Mouse (Mus musculus): Measurements from ENCODE around the gene H2-Q4. TPM values are rescaled to one million over a fixed set of nuclear protein-coding genes. Genes with fewer than 3 reads are reported as not detected.
A peak's percentile ranks its signal among the peaks of the same experiment; 100 is the strongest.
"Not testable (repeated sequence)": the region's sequence is repeated elsewhere in the genome, so short reads cannot be mapped to it uniquely, and the experiment has no call there.

The H2-Q4 gene
- polyA plus RNA-seq (2015; fragmentation: Nextera tagmentation; extraction: Ambion mirVana): 1.0 and 1.7 TPM in 2 replicates

DNA sequence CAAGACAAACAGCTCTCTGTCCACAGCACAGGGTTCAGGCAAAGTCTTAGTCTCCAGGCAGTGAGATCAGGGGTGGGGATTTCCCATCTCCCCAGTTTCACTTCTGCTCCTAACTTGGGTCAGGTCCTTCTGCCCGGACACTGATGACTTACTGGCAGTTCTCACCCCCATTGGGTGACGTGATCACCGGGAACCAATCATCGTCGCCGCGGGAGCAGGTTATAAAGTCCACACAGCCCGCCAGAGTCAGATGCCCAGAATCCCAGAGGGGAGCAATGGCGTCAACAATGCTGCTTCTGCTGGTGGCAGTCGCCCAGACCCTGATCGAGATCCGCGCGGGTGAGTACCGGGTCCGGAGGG lies at the start of gene H2-Q4:
TSS of gene H2-Q4 (plus strand) at position 249 of the 360 bp plus-strand sequence.
- 0% methylated on average over 14 of the region's 16 CpGs for WGBS
- peak within 1 kb of the TSS; percentile 44 for H3K4me3 ChIP-seq
- H3K36me3 ChIP-seq: no peaks in the 10 kb centered on the region
- no peaks in the 10 kb centered on the region for H3K9me3 ChIP-seq
- H3K4me2 ChIP-seq: peak within 1 kb of the TSS; percentile 76
- no peak within 1 kb of the TSS for H3K27ac ChIP-seq (replicated peaks)
- H3K9ac ChIP-seq: peak within 1 kb of the TSS; percentile 38
- H3K27me3 ChIP-seq: peaks cover 7% of the 10 kb centered on the region; the same call in 1 of the 2 replicates
- peaks cover 10% of the 10 kb centered on the region for H3K4me1 ChIP-seq (replicated peaks)
- ATAC-seq (ENCODE audit: low FRiP score, low read depth): peak; percentile 85

DNA sequence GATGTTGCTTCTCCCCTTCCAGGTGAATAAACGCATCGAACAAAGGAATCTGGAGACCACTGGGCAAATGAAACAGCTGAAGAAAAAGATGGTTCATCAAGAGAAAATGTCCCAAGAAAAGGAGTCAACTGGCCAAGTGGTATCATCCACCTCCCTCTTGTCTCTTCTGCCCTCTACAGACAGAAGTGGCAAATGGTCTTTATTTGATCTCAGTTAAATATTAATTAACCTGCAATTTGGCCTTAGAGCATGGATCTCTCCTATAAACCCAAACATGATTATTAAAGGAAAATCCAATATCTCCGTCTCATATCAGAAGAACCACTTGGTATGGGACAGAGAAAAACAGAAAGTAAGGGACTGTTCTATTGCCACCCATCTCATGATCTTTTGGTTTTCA lies 49.7 kb upstream of the H2-Q4 start:
- H3K36me3 ChIP-seq; H3K27me3 ChIP-seq; H3K4me2 ChIP-seq; ATAC-seq (ENCODE audit: low FRiP score, low read depth); H3K27ac ChIP-seq (replicated peaks); H3K9ac ChIP-seq; H3K4me3 ChIP-seq; H3K9me3 ChIP-seq; H3K4me1 ChIP-seq (replicated peaks): not testable (repeated sequence)
- 61% methylated on average over 3 of the region's 3 CpGs for WGBS

DNA sequence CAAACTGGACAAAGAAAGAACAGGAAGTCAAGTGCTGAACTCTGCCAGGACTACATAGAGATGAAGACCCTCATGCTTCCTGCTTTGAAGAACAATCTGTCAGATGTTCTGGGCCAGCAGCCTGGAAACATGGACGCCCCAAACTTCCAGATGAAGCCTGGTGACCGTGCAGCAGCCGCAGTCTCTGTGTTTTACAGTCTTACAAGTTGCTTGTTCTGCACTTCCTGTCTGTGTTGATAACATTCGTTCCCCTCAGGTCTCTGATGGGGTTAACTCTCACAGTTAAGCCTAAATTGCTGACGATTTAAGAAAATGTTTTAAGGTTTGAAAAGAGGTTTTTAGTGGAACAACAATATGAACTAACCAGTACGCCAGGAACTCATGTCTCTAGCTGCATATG lies 47.9 kb upstream of the H2-Q4 start:
- H3K4me1 ChIP-seq (replicated peaks); H3K27me3 ChIP-seq; H3K4me2 ChIP-seq; H3K9ac ChIP-seq; H3K9me3 ChIP-seq; H3K4me3 ChIP-seq; H3K36me3 ChIP-seq; H3K27ac ChIP-seq (replicated peaks); ATAC-seq (ENCODE audit: low FRiP score, low read depth): not testable (repeated sequence)
- 76% methylated on average over 6 of the region's 6 CpGs for WGBS

DNA sequence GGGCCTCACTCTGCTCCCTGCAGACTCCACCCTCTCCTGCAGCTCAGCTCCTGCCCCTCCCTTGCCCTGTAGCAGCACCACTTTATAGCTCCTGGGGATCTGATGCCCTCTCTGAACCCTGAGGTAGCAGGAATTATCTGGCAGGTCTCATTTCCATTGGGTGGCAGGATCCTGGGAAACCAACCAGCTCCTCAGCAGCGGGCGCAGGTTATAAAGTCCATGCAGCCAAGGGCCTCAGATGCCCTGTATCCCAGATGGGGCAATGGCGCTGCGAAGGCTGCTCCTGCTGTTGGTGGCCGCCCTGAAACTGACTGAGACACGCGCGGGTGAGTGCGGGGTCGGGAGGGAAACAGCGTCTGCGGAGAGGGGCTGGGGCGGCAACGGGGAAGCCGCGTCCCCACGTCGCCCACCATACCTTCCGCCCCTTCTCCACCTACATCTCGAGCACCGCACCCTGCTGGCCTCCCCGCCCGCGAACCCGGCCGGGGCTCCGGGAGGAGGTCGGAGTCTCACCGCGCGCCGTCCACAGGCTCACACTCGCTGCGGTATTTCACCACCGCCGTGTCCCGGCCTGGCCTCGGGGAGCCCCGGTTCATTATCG lies 37.2 kb upstream of the H2-Q4 start, which contains the start of gene H2-Q2:
TSS of gene H2-Q2 (plus strand) at position 172 of the 601 bp plus-strand sequence.
- 0 out of 2 replicates have a peak, but pooled peaks have one; percentile 15 for ATAC-seq (ENCODE audit: low FRiP score, low read depth)
- peak within 1 kb of the TSS; percentile 51 for H3K9ac ChIP-seq
- no peaks in the 10 kb centered on the region for H3K9me3 ChIP-seq
- peaks cover 41% of the 10 kb centered on the region for H3K27me3 ChIP-seq
- no peak within 1 kb of the TSS for H3K27ac ChIP-seq (replicated peaks)
- no peaks in the 10 kb centered on the region for H3K36me3 ChIP-seq
- H3K4me1 ChIP-seq (replicated peaks): peaks cover 13% of the 10 kb centered on the region
- H3K4me3 ChIP-seq: peak within 1 kb of the TSS; percentile 47
- peak within 1 kb of the TSS; percentile 89 for H3K4me2 ChIP-seq
- WGBS: under 1% methylated on average over 40 of the region's 40 CpGs

DNA sequence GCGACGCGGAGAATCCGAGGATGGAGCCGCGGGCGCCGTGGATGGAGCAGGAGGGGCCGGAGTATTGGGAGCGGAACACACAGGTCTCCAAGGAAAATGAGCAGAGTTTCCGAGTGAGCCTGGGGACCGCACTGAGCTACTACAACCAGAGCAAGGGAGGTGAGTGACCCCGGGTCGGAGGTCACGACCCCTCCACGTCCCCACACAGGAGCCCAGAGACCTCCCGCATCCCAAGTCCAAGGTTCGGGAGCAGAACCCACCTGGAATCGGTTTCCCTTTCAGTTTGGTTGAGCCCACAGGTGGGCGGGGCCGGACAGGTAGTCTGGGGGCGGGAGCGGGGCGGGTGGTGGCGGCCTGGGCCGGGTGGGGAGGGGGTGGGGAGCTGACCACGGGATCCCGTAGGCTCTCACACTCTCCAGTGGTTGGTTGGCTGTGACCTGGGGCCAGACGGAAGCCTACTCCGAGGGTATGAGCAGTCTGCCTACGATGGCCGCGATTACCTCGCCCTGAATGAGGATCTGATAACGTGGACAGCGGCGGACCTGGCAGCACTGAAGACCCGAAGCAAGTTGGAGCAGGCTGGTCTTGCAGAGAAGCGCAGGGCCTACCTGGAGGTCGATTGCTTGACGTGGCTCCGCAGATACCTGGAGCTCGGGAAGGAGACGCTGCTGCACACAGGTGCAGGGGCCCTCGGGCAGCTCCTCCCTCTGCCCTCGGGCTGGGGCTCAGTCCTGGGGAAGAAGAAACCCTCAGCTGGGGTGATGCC lies 36.5 kb upstream of the H2-Q4 start:
- no peaks in the 10 kb centered on the region for H3K9me3 ChIP-seq
- peak overlapping the region; percentile 47 for H3K4me3 ChIP-seq
- H3K27me3 ChIP-seq: peaks cover 41% of the 10 kb centered on the region
- no peaks in the 10 kb centered on the region for H3K36me3 ChIP-seq
- WGBS: 2% methylated on average over 43 of the region's 46 CpGs
- ATAC-seq (ENCODE audit: low FRiP score, low read depth): peak; percentile 51; the same call in 1 of the 2 replicates
- peak overlapping the region; percentile 89 for H3K4me2 ChIP-seq
- H3K27ac ChIP-seq (replicated peaks): no peak overlapping the region
- H3K9ac ChIP-seq: peak overlapping the region; percentile 51
- peaks cover 13% of the 10 kb centered on the region for H3K4me1 ChIP-seq (replicated peaks)

DNA sequence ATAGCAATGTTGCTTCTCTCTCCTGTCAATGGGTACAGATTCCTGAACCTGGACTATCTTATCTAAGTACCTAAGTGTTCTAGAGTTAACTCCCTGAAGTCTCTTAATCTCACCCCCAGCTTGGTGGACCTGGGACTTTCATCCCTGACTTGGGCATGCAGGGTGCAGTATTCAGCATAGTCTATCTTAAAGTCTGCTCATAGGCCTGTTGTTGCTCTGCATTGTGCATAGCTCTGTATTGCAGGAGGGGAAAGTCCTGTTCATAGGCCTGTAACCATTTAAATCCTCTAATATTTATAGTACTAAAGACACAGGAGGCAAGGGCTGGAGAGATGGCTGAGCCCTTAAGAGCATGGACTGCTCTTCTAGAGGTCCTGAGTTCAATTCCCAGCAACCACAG lies 31.8 kb upstream of the H2-Q4 start:
- not testable (repeated sequence) for H3K4me2 ChIP-seq; H3K36me3 ChIP-seq; H3K4me3 ChIP-seq; H3K4me1 ChIP-seq (replicated peaks); H3K9ac ChIP-seq; ATAC-seq (ENCODE audit: low FRiP score, low read depth); H3K9me3 ChIP-seq; H3K27ac ChIP-seq (replicated peaks)
- peaks cover 20% of the 10 kb centered on the region for H3K27me3 ChIP-seq

DNA sequence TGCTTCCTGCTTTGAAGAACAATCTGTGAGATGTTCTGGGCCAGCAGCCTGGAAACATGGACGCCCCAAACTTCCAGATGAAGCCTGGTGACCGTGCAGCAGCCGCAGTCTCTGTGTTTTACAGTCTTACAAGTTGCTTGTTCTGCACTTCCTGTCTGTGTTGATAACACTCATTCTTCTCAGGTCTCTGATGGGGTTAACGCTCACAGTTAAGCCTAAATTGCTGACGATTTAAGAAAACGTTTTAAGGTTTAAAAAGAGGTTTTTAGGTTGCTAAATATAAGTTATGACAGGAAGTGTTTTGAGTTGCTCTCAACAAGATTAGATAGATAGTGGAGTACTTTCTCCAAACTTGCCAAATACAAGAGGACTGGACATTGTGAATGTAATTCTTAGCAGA lies 26.1 kb upstream of the H2-Q4 start:
- not testable (repeated sequence) for H3K4me3 ChIP-seq; H3K4me2 ChIP-seq; H3K9ac ChIP-seq; H3K27me3 ChIP-seq; H3K9me3 ChIP-seq; ATAC-seq (ENCODE audit: low FRiP score, low read depth); H3K27ac ChIP-seq (replicated peaks); H3K36me3 ChIP-seq; H3K4me1 ChIP-seq (replicated peaks)
- 77% methylated on average over 6 of the region's 6 CpGs for WGBS

DNA sequence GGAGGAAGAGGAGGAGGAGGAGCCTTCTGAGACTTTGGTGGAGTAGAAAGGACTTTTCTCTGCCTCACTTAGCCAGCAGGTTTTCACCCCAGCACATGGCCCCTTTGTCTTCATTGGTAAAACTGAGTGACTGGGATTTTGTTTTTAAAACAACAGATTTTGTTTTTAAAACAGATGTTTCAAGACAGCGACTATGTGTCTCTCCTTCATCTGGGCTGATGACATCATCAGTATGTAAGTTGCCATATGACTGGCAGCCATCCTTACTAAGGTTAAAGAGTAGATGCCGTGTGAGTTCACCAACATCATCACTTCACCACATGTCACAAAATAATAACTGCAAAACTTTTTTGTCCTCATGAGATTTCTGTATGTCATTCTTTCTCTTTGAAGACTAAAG lies 25.3 kb upstream of the H2-Q4 start:
- no peak for ATAC-seq (ENCODE audit: low FRiP score, low read depth)
- 79% methylated on average over 2 of the region's 2 CpGs for WGBS
- Histone ChIP-seq H3K9me3 (no peaks in the 10 kb centered on the region), H3K4me3 (no peak overlapping the region), H3K27me3 (peaks cover 9% of the 10 kb centered on the region; the same call in 1 of the 2 replicates), H3K27ac (replicated peaks) (no peak overlapping the region), H3K36me3 (no peaks in the 10 kb centered on the region), H3K4me1 (replicated peaks) (peaks cover 2% of the 10 kb centered on the region), H3K9ac (no peak overlapping the region), H3K4me2 (no peak overlapping the region)

DNA sequence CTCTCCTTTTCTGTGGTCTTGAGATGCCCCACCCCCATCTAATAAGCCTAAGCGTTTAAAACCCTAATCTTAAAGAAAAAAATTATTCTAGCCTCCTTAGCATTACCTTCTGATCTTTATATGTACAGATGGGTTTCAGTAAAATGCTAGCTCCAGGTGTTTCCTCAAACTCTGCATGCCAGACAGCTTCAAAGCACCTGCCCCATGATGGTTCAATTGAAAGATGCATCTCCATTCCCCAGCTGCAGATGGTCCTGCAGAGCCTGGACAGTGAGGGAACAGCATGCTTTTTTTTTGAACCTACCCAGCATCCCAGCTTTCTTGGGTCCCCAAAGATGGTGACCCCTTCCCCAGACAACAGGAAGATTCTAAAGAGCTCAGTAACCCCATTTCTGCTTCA lies 22.3 kb upstream of the H2-Q4 start:
- WGBS: 47% methylated on average over 1 of the region's 1 CpGs
- Histone ChIP-seq H3K9me3 (no peaks in the 10 kb centered on the region), H3K4me2 (no peak overlapping the region), H3K4me3 (no peak overlapping the region), H3K27ac (replicated peaks) (no peak overlapping the region), H3K9ac (no peak overlapping the region), H3K4me1 (replicated peaks) (peaks cover 7% of the 10 kb centered on the region), H3K36me3 (no peaks in the 10 kb centered on the region), H3K27me3 (peaks cover 15% of the 10 kb centered on the region)
- no peak for ATAC-seq (ENCODE audit: low FRiP score, low read depth)

DNA sequence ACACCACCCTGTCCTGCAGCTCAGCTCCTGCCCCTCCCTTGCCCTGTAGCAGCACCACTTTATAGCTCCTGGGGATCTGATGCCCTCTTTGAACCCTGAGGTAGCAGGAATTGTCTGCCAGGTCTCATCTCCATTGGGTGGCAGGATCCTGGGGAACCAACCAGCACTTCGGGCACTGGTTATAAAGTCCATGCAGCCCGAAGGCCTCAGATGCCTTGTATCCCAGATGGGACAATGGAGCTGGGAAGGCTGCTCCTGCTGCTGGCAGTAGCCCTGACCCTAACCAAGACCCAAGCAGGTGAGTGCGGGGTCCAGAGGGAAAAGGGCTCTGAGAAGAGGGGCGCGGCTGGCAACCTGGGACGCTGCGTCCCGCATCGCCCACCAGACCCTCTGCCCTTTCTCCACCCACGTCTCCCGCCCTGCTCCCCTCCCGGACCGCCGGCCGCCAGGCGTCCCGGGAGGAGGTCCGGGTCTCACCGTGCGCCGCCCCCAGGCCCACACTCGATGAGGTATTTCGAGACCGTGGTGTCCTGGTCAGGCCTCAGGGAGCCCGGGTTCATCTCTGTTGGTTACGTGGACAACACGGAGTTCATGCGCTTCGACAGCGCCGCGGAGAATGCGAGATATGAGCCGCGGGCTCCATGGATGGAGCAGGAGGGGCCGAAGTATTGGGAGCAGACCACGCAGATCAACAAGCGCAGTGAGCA lies 20.5 kb upstream of the H2-Q4 start:
- no peaks in the 10 kb centered on the region for H3K36me3 ChIP-seq
- H3K9ac ChIP-seq: 0 out of 2 replicates have a peak overlapping the region, but pooled peaks have one; percentile 20
- ATAC-seq (ENCODE audit: low FRiP score, low read depth): no peak
- 7% methylated on average over 38 of the region's 38 CpGs for WGBS
- H3K27me3 ChIP-seq: peaks cover 15% of the 10 kb centered on the region
- no peak overlapping the region for H3K27ac ChIP-seq (replicated peaks)
- H3K4me1 ChIP-seq (replicated peaks): peaks cover 7% of the 10 kb centered on the region
- H3K4me2 ChIP-seq: peak overlapping the region; percentile 75
- peak overlapping the region; percentile 36 for H3K4me3 ChIP-seq
- no peaks in the 10 kb centered on the region for H3K9me3 ChIP-seq

DNA sequence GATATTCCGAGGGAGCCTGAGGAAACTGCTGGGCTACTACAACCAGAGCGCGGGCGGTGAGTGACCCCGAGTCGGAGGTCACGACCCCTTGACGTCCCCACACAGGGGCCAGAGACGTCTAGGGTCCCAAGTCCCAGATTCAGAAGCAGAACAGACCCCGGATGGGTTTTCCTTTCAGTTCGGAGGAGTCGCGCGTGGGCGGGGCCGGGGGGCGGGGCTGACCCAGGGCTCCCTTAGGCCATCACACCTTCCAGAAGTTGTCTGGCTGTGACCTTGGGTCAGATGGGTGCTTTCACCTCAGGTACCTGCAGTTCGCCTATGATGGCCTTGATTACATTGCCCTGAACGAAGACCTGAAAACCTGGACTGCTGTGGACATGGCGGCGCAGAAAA lies 20.0 kb upstream of the H2-Q4 start:
- Histone ChIP-seq H3K9me3 (no peaks in the 10 kb centered on the region), H3K4me1 (replicated peaks) (peaks cover 7% of the 10 kb centered on the region), H3K4me2 (peak overlapping the region; percentile 75), H3K27me3 (peaks cover 15% of the 10 kb centered on the region), H3K36me3 (no peaks in the 10 kb centered on the region), H3K27ac (replicated peaks) (no peak overlapping the region), H3K9ac (0 out of 2 replicates have a peak overlapping the region, but pooled peaks have one; percentile 20), H3K4me3 (peak overlapping the region; percentile 36)
- 22% methylated on average over 21 of the region's 21 CpGs for WGBS
- ATAC-seq (ENCODE audit: low FRiP score, low read depth): no peak

Data from hindbrain, embryonic 15.5 days (tissue).